Mouse (Mus musculus) right cerebral cortex, adult 2 months (tissue): ENCODE results near the gene Pcna.

Source experiments
- DNase-seq, 2 experiments: peaks; one replicate each; pipeline ENCODE4 v3.0.0; 2021 to 2022; ENCODE audit warnings: low spot score in 2 of 2

The Pcna gene

GRCm38 (mm10) chr2:132233985-132234765 lies 18.9 kb downstream of the Pcna start:
- no peak for DNase-seq

GRCm38 (mm10) chr2:132232413-132232945 lies 20.6 kb downstream of the Pcna start:
- no peak for DNase-seq

GRCm38 (mm10) chr2:132224359-132224758 lies 28.8 kb downstream of the Pcna start:
- no peak for DNase-seq

GRCm38 (mm10) chr2:132221611-132222073 lies 31.5 kb downstream of the Pcna start:
- DNase-seq: peak; percentile 51 to 55

- DNase-seq: no peak
Measured at GRCm38 (mm10) chr2:132211995-132212656, 41.0 kb downstream of the Pcna start.

DNA sequence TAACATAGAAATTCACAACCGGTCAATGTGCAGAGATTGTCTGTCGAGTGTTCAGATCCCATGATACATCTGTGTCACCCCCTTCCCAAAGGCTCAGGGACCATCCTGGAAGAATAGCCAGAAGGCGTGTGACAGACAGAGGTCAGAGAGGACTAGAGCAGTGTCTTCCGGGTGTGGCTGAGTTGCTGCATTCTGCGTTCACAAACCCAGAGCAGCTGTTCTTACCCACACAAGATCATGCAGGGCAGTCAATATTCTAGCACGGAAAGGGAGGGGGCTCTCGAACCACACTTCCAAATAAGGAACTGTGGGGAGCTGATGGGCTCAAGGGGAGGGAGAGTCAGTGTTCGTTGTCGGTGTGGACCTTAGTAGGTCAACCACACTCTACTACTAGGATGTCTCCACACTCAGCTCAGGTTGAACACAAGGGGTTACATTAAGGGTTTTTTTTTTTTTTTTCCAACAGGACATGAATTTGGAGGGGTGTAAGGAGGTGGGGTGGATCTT lies 42.3 kb downstream of the Pcna start:
- DNase-seq: no peak

- DNase-seq: no peak
Measured at GRCm38 (mm10) chr2:132208246-132208881, 44.8 kb downstream of the Pcna start.

GRCm38 (mm10) chr2:132206316-132206881 lies 46.7 kb downstream of the Pcna start:
- no peak for DNase-seq

GRCm38 (mm10) chr2:132205549-132205948 lies 47.6 kb downstream of the Pcna start:
- no peak for DNase-seq

- DNase-seq: no peak
Measured at GRCm38 (mm10) chr2:132203773-132204172, 49.3 kb downstream of the Pcna start.

- no peak for DNase-seq
Measured at GRCm38 (mm10) chr2:132203186-132203585, 49.9 kb downstream of the Pcna start.
